ENCODE assay signal across 18 mouse cellular contexts in the genomic region with DNA sequence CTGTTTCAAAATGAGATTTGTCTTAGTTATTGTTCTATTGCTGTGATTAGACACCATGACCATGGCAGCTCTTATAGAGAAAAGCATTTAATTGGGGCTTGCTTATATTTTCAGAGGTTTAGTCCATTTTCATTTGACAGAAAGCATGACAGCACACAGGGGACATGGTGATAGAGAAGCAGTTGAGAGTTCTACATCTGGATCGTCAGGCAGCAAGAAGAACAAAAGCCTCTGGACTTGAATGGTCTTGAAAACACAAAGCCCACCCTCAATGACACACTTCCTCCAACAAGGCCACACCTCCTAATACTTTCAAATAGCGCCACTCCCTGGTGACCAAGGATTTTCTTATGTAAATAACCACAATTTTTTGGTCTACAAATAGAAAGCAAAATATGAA.
DNase-seq lines count a peak whose midpoint lies in the region; ATAC-seq lines count a peak whose summit lies in the region.
"Had no signal": no experiment of that assay in that cellular context is flagged by ENCODE, and none has a peak within 500 bp of the region (broad histone marks: within the 10 kb centered on the region; RNA-seq: fewer than 3 reads in every experiment).

No protein-coding gene starts in this region.

- intact Hi-C loops in heart, postnatal 10 days (cut with DNase I), result no loop called here
- intact Hi-C loops in heart, postnatal 36 days (cut with DNase I), result no loop called here

- H3K27ac ChIP-seq in embryonic facial prominence, embryonic 11.5 days (replicated peaks; ENCODE audit: low read depth, low read length), result no peak overlapping the region
- H3K27ac ChIP-seq in embryonic facial prominence, embryonic 10.5 days (replicated peaks), result no peak overlapping the region
- peak overlapping the region; percentile 69 for H3K27ac ChIP-seq in midbrain, embryonic 13.5 days
- H3K27ac ChIP-seq: heart, embryonic 13.5 days; limb, embryonic 12.5 days; liver, embryonic 15.5 days; stomach, embryonic 15.5 days had no signal

- ATAC-seq in embryonic facial prominence, embryonic 11.5 days (replicated peaks; ENCODE audit: insufficient number of reproducible peaks, low FRiP score, low TSS enrichment, low read depth), result no peak
- ATAC-seq in midbrain, embryonic 13.5 days, result peak; percentile 44; the same call in 1 of the 2 replicates
- ATAC-seq in cerebellum, adult (ENCODE audit: insufficient number of reproducible peaks, low FRiP score, low TSS enrichment), result no peak

- peak; percentile 10 for DNase-seq in embryonic facial prominence, embryonic 11.5 days (ENCODE audit: low spot score)
- no peak for DNase-seq in embryonic facial prominence, embryonic 10.5 days (ENCODE audit: low spot score)
- DNase-seq in 416B (ENCODE audit: low read depth), result peak; percentile 21
- DNase-seq in embryo, embryonic 11 days, result peak; percentile 10
- no peak for DNase-seq in heart, postnatal 10 days
- no peak for DNase-seq in heart, postnatal 36 days
- DNase-seq: cerebellum, adult 18-20 months; kidney, adult 8-10 months; lung, postnatal 14 days; right cerebral cortex, adult 18-20 months; spleen, adult 18-20 months; thymus, postnatal 25 days had no signal

- no peaks in the 10 kb centered on the region for H3K27me3 ChIP-seq in embryonic facial prominence, embryonic 11.5 days (ENCODE audit: control insufficient read depth, insufficient read depth, low read length)
- no peaks in the 10 kb centered on the region for H3K27me3 ChIP-seq in embryonic facial prominence, embryonic 10.5 days (replicated peaks; ENCODE audit: low read depth, poor library complexity, severe bottlenecking)
- no peaks in the 10 kb centered on the region for H3K27me3 ChIP-seq in midbrain, embryonic 13.5 days
- H3K27me3 ChIP-seq: heart, embryonic 13.5 days; limb, embryonic 12.5 days; liver, embryonic 15.5 days; stomach, embryonic 15.5 days had no signal

- H3K9me3 ChIP-seq in embryonic facial prominence, embryonic 11.5 days (replicated peaks; ENCODE audit: control insufficient read depth, low read length), result no peaks in the 10 kb centered on the region
- no peaks in the 10 kb centered on the region for H3K9me3 ChIP-seq in embryonic facial prominence, embryonic 10.5 days
- H3K9me3 ChIP-seq in midbrain, embryonic 13.5 days, result no peaks in the 10 kb centered on the region
- H3K9me3 ChIP-seq: heart, embryonic 13.5 days; limb, embryonic 12.5 days; liver, embryonic 15.5 days; stomach, embryonic 15.5 days had no signal

- H3K4me3 ChIP-seq in embryonic facial prominence, embryonic 11.5 days (ENCODE audit: low read depth, low read length), result no peak overlapping the region
- H3K4me3 ChIP-seq in embryonic facial prominence, embryonic 10.5 days, result no peak overlapping the region
- no peak overlapping the region for H3K4me3 ChIP-seq in midbrain, embryonic 13.5 days (replicated peaks)
- H3K4me3 ChIP-seq: heart, embryonic 13.5 days; limb, embryonic 12.5 days; liver, embryonic 15.5 days; stomach, embryonic 15.5 days had no signal

- no peak overlapping the region for H3K9ac ChIP-seq in embryonic facial prominence, embryonic 11.5 days (replicated peaks; ENCODE audit: low read length)
- H3K9ac ChIP-seq in midbrain, embryonic 13.5 days (replicated peaks), result no peak overlapping the region
- H3K9ac ChIP-seq: heart, embryonic 13.5 days; limb, embryonic 12.5 days; liver, embryonic 15.5 days; stomach, embryonic 15.5 days had no signal

- H3K4me1 ChIP-seq in embryonic facial prominence, embryonic 11.5 days (ENCODE audit: control insufficient read depth, insufficient read depth, low read length), result no peaks in the 10 kb centered on the region
- no peaks in the 10 kb centered on the region for H3K4me1 ChIP-seq in embryonic facial prominence, embryonic 10.5 days
- peaks cover 10% of the 10 kb centered on the region for H3K4me1 ChIP-seq in midbrain, embryonic 13.5 days (replicated peaks)
- H3K4me1 ChIP-seq: heart, embryonic 13.5 days; limb, embryonic 12.5 days; liver, embryonic 15.5 days; stomach, embryonic 15.5 days had no signal

- WGBS in embryonic facial prominence, embryonic 11.5 days, result 46% methylated on average over 2 of the region's 2 CpGs
- 61% methylated on average over 2 of the region's 2 CpGs for WGBS in embryonic facial prominence, embryonic 10.5 days
- 23% methylated on average over 2 of the region's 2 CpGs for WGBS in midbrain, embryonic 13.5 days

- no peaks in the 10 kb centered on the region for H3K36me3 ChIP-seq in embryonic facial prominence, embryonic 11.5 days (replicated peaks; ENCODE audit: control insufficient read depth, insufficient read depth, low read depth, low read length)
- no peaks in the 10 kb centered on the region for H3K36me3 ChIP-seq in embryonic facial prominence, embryonic 10.5 days (replicated peaks)
- H3K36me3 ChIP-seq in midbrain, embryonic 13.5 days, result no peaks in the 10 kb centered on the region
- H3K36me3 ChIP-seq: heart, embryonic 13.5 days; limb, embryonic 12.5 days; liver, embryonic 15.5 days; stomach, embryonic 15.5 days had no signal

- H3K4me2 ChIP-seq in embryonic facial prominence, embryonic 11.5 days (ENCODE audit: low read depth, low read length), result no peak overlapping the region
- H3K4me2 ChIP-seq in midbrain, embryonic 13.5 days (replicated peaks), result no peak overlapping the region
- H3K4me2 ChIP-seq: heart, embryonic 13.5 days; limb, embryonic 12.5 days; liver, embryonic 15.5 days; stomach, embryonic 15.5 days had no signal

Comparison
In these comparisons a context has a peak if more than half of its experiments do, and no peak if none do; other contexts are left out.
1. DNase-seq: peak in embryonic facial prominence, embryonic 11.5 days (single experiment), 416B (single experiment) and embryo, embryonic 11 days (single experiment); none in embryonic facial prominence, embryonic 10.5 days (single experiment), heart, postnatal 10 days (0 of 2) and heart, postnatal 36 days (0 of 2).